Mouse (Mus musculus): Measurements from ENCODE around the gene Musk. TPM values are rescaled to one million over a fixed set of nuclear protein-coding genes. Genes with fewer than 3 reads are reported as not detected.

The Musk gene
- total and polyA plus RNA-seq, 3 experiments: not detected

GRCm38 (mm10) chr4:58339226-58339625, 53.5 kb downstream of the Musk start:
- Histone ChIP-seq H3K4me3 (ENCODE audit: control insufficient read depth in 1 of 2, insufficient read depth in 1 of 2, low read depth in 2 of 2, low read length in 2 of 2) (no peak overlapping the region), H3K4me1 (ENCODE audit: control insufficient read depth in 1 of 2, insufficient read depth in 2 of 2, low read length in 2 of 2) (no peaks in the 10 kb centered on the region), H3K27me3 (ENCODE audit: control insufficient read depth in 1 of 2, insufficient read depth in 2 of 2, low read length in 2 of 2) (no peaks in the 10 kb centered on the region), H3K9me3 (replicated peaks; ENCODE audit: insufficient read depth, low read length) (no peaks in the 10 kb centered on the region), H3K27ac (ENCODE audit: control insufficient read depth, low read depth, low read length) (no peak overlapping the region), H3K36me3 (ENCODE audit: control insufficient read depth in 1 of 2, insufficient read depth in 2 of 2, low read length in 2 of 2) (no peaks in the 10 kb centered on the region), H3K79me2 (ENCODE audit: control insufficient read depth, insufficient read depth, low read length, poor library complexity) (no peaks in the 10 kb centered on the region), H3K9ac (ENCODE audit: control insufficient read depth, low read depth, low read length, poor library complexity, severe bottlenecking) (no peak overlapping the region)
- TF ChIP-seq ZC3H11A (IDR thresholded peaks at IDR 0.05; ENCODE audit: low read depth, low read length) (no peak), ZNF384 (IDR thresholded peaks at IDR 0.05; ENCODE audit: low read depth, low read length) (no peak), POLR2A (IDR thresholded peaks at IDR 0.05; ENCODE audit: control insufficient read depth in 1 of 2, insufficient read depth in 1 of 2, low read depth in 1 of 2, low read length in 2 of 2, poor library complexity in 1 of 2) (no peak), MAX (IDR thresholded peaks at IDR 0.05; ENCODE audit: low read length) (no peak), CTCF (IDR thresholded peaks at IDR 0.05 in 2 of 3, conservative IDR thresholded peaks at IDR 0.05 in 1 of 3; ENCODE audit: control insufficient read depth in 1 of 3, insufficient read depth in 1 of 3, low read depth in 2 of 3, low read length in 3 of 3, poor library complexity in 1 of 3, severe bottlenecking in 1 of 3) (no peak), MXI1 (IDR thresholded peaks at IDR 0.05; ENCODE audit: low read depth, low read length) (no peak), JUND (IDR thresholded peaks at IDR 0.05; ENCODE audit: low read depth, low read length) (no peak), E2F4 (IDR thresholded peaks at IDR 0.05; ENCODE audit: borderline replicate concordance, low read depth, low read length) (no peak), MAFK (IDR thresholded peaks at IDR 0.05; ENCODE audit: borderline replicate concordance, low read depth, low read length) (no peak), POLR2AphosphoS5 (IDR thresholded peaks at IDR 0.05; ENCODE audit: borderline replicate concordance, low read depth, low read length) (no peak), MEF2A (IDR thresholded peaks at IDR 0.05; ENCODE audit: extremely low read depth, insufficient replicate concordance, low read depth, low read length, poor library complexity, severe bottlenecking) (no peak), ELF1 (IDR thresholded peaks at IDR 0.05; ENCODE audit: low read depth, low read length) (no peak), TBP (IDR thresholded peaks at IDR 0.05; ENCODE audit: low read depth, low read length) (no peak), RAD21 (IDR thresholded peaks at IDR 0.05; ENCODE audit: low read depth, low read length) (no peak), GATA1 (IDR thresholded peaks at IDR 0.05; ENCODE audit: low read depth, low read length) (no peak), TAL1 (IDR thresholded peaks at IDR 0.05; ENCODE audit: low read length) (no peak), NELFE (IDR thresholded peaks at IDR 0.05; ENCODE audit: low read depth, low read length) (no peak)
- no peak for DNase-seq (ENCODE audit: low read depth, low spot score)

- Histone ChIP-seq H3K9ac (ENCODE audit: control insufficient read depth, low read depth, low read length, poor library complexity, severe bottlenecking) (no peak overlapping the region), H3K9me3 (replicated peaks; ENCODE audit: insufficient read depth, low read length) (no peaks in the 10 kb centered on the region), H3K4me1 (ENCODE audit: control insufficient read depth in 1 of 2, insufficient read depth in 2 of 2, low read length in 2 of 2) (no peaks in the 10 kb centered on the region), H3K4me3 (ENCODE audit: control insufficient read depth in 1 of 2, insufficient read depth in 1 of 2, low read depth in 2 of 2, low read length in 2 of 2) (no peak overlapping the region), H3K79me2 (ENCODE audit: control insufficient read depth, insufficient read depth, low read length, poor library complexity) (no peaks in the 10 kb centered on the region), H3K27ac (ENCODE audit: control insufficient read depth, low read depth, low read length) (no peak overlapping the region), H3K36me3 (ENCODE audit: control insufficient read depth in 1 of 2, insufficient read depth in 2 of 2, low read length in 2 of 2) (no peaks in the 10 kb centered on the region), H3K27me3 (ENCODE audit: control insufficient read depth in 1 of 2, insufficient read depth in 2 of 2, low read length in 2 of 2) (no peaks in the 10 kb centered on the region)
- TF ChIP-seq POLR2AphosphoS5 (IDR thresholded peaks at IDR 0.05; ENCODE audit: borderline replicate concordance, low read depth, low read length) (no peak), CTCF (IDR thresholded peaks at IDR 0.05 in 2 of 3, conservative IDR thresholded peaks at IDR 0.05 in 1 of 3; ENCODE audit: control insufficient read depth in 1 of 3, insufficient read depth in 1 of 3, low read depth in 2 of 3, low read length in 3 of 3, poor library complexity in 1 of 3, severe bottlenecking in 1 of 3) (no peak)
- no peak for DNase-seq (ENCODE audit: low read depth, low spot score)
Measured at GRCm38 (mm10) chr4:58350206-58350605, 64.4 kb downstream of the Musk start.
